Mouse (Mus musculus): Measurements from ENCODE around the gene Zfp367.

Zfp367 gene

DNA sequence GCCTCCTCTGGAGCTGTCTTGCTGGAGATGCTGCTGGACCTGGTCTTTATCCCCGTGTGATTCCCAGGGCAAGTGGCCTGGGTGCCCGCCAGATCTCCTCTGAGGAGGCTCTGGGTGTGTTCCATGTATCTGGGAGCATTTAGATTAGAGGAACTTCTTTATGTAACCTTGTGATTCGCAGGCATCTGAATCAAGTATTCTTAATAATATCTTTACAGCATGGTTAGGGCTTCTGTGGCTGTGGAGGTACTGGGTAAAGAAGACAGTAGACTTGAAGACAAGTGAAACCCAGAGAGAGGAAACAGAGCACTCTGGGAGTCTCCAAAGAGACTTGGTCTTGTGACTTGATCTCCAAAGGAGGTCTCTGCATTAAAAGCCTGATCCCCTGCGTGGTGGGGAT, 63.9 kb downstream of the Zfp367 start, which contains the start of gene Hsd17b3:
Gene Hsd17b3, minus strand, starts transcription at position 101 of the 400 bp plus-strand sequence.
- no peak for DNase-seq

DNA sequence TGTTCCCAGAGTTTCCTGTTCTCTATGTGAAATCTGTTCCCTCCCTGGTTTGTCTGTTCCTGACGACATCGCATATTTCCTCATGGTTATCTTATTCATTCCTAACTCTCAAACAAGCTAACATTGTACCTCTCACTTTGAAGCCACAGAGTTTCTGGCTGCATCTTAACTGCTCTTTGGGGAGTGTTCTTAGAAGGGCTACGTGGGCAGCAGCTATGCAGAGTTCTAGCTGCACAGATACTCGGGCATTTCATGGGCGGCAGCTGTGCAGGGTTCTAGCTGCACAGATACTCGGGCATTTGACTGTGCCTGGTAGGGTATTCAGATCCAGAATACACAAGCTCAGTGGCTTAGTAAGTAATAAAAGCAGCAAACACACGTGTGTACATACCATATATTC, 64.9 kb downstream of the Zfp367 start:
- no peak for DNase-seq

- no peak for DNase-seq
These were observed 67.0 kb downstream of the Zfp367 start for GRCm38 (mm10) chr13:64086036-64086435.

DNA sequence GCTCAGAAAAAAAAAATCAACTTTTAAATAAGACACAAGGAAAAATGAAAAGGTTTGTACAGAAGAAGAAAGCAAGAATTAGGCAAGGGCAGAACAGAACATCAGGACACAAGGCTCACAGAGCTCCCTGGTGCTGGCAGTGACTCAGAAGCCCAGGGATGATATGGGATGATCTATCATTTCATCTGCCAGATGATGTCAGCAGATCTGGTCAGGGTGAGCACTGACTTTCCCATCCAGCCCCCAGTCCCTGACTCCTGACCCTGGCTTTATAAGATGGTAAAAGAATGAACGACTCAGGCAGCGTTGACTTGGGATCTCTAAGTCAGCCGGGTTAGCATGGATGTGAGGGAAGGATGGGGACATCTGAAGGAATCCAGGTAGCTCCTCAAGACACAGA, 69.7 kb downstream of the Zfp367 start:
- no peak for DNase-seq

All from right cerebral cortex, adult 18-20 months (tissue).